Mouse (Mus musculus) liver, embryonic 16.5 days (tissue): ENCODE data around the gene Selenos. TPM values are rescaled to one million over a fixed set of nuclear protein-coding genes. Genes with fewer than 3 reads are reported as not detected.

Source experiments
- ATAC-seq: fragments of 200-750 bp; cut with Nextera tagmentation; 2 replicates; pipeline ENCODE4 v1.8.0; 2017; ENCODE audit warnings: low read depth, mild to moderate bottlenecking, moderate number of reproducible peaks, moderate library complexity
- H3K27ac ChIP-seq: fragments of 300-500 bp; sonication (generic); 2 replicates; pipeline ENCODE4 v1.5.1; 2014; ENCODE audit warnings: mild to moderate bottlenecking, low read length
- H3K27me3 ChIP-seq: fragments of 300-500 bp; sonication (generic); 2 replicates; pipeline ENCODE4 v1.6.1; 2014; ENCODE audit warnings: low read depth, low read length, mixed read lengths; ENCODE audit not compliant: control insufficient read depth, insufficient read depth
- H3K36me3 ChIP-seq: fragments of 300-500 bp; sonication (generic); 2 replicates; pipeline ENCODE4 v1.6.1; 2014; ENCODE audit warnings: mild to moderate bottlenecking; ENCODE audit not compliant: control insufficient read depth, insufficient read depth
- H3K4me1 ChIP-seq: fragments of 300-500 bp; sonication (generic); 2 replicates; pipeline ENCODE4 v1.6.1; 2014; ENCODE audit warnings: low read depth, low read length, mixed read lengths; ENCODE audit not compliant: control insufficient read depth
- H3K4me2 ChIP-seq: fragments of 300-500 bp; sonication (generic); 2 replicates; pipeline ENCODE4 v1.6.1; 2014; ENCODE audit warnings: low read depth, low read length, mixed read lengths
- H3K4me3 ChIP-seq: fragments of 300-500 bp; sonication (generic); 2 replicates; pipeline ENCODE4 v1.5.1; 2014; ENCODE audit warnings: low read depth, mild to moderate bottlenecking, low read length
- H3K9ac ChIP-seq: fragments of 300-500 bp; sonication (generic); 2 replicates; pipeline ENCODE4 v1.6.1; 2014; ENCODE audit warnings: low read depth, low read length
- H3K9me3 ChIP-seq: fragments of 300-500 bp; sonication (generic); replicated peaks from 2 replicates; pipeline ENCODE4 v1.6.1; 2016; ENCODE audit warnings: low read length; ENCODE audit not compliant: control insufficient read depth
- WGBS: fragments of 180-500 bp; shearing (Covaris S2); extraction: QIAGEN DNeasy Blood & Tissue Kit; methylation state at CpG from one replicate; pipeline ENCODE4 v1.1.7; 2014; ENCODE audit not compliant: insufficient replicate concordance; 5-methylcytosine and 5-hydroxymethylcytosine counted together
- polyA plus RNA-seq: library from polyadenylated mRNA; unstranded; fragments of >200 nt; fragmentation: Nextera tagmentation; extraction: Ambion mirVana; gene quantifications from 2 replicates; pipeline ENCODE4 v1.2.1, GENCODE M21; 2015

Gene Selenos
- polyA plus RNA-seq, 1 experiment from 2014 or later = 68.0 TPM

- Histone ChIP-seq H3K27ac (no peak overlapping the region), H3K9me3 (no peaks in the 10 kb centered on the region), H3K4me1 (peaks cover 46% of the 10 kb centered on the region), H3K4me2 (no peak overlapping the region), H3K4me3 (no peak overlapping the region), H3K27me3 (no peaks in the 10 kb centered on the region), H3K9ac (no peak overlapping the region), H3K36me3 (peaks cover 4% of the 10 kb centered on the region; the same call in 1 of the 2 replicates)
- no peak for ATAC-seq
- 29% methylated on average over 1 of the region's 1 CpGs for WGBS
Measured at GRCm38 (mm10) chr7:66120139-66120538, 40.7 kb downstream of the Selenos start.

- Histone ChIP-seq H3K4me3 (no peak overlapping the region), H3K9ac (no peak overlapping the region), H3K27ac (no peak overlapping the region; the same call in 1 of the 2 replicates), H3K4me1 (peaks cover 39% of the 10 kb centered on the region), H3K4me2 (no peak overlapping the region), H3K36me3 (peaks cover 11% of the 10 kb centered on the region), H3K27me3 (no peaks in the 10 kb centered on the region), H3K9me3 (no peaks in the 10 kb centered on the region)
- ATAC-seq = no peak
- WGBS = 30% methylated on average over 7 of the region's 7 CpGs
Measured at GRCm38 (mm10) chr7:66120702-66121396, 41.4 kb downstream of the Selenos start.

- Histone ChIP-seq H3K9ac (no peak overlapping the region), H3K27ac (no peak overlapping the region), H3K4me1 (peaks cover 16% of the 10 kb centered on the region), H3K4me2 (no peak overlapping the region), H3K9me3 (no peaks in the 10 kb centered on the region), H3K4me3 (no peak overlapping the region), H3K27me3 (no peaks in the 10 kb centered on the region), H3K36me3 (peaks cover 15% of the 10 kb centered on the region)
- ATAC-seq = no peak
- whole genome bisulfite sequencing = 73% methylated on average over 11 of the region's 11 CpGs
Measured at GRCm38 (mm10) chr7:66124551-66124968, 45.1 kb downstream of the Selenos start.

- H3K4me1 ChIP-seq = peaks cover 8% of the 10 kb centered on the region
- no peaks in the 10 kb centered on the region for H3K27me3 ChIP-seq
- no peaks in the 10 kb centered on the region for H3K9me3 ChIP-seq
- no peak overlapping the region for H3K4me3 ChIP-seq
- no peak overlapping the region for H3K9ac ChIP-seq
- H3K4me2 ChIP-seq = no peak overlapping the region
- 71% methylated on average over 14 of the region's 14 CpGs for WGBS
- peaks cover 16% of the 10 kb centered on the region for H3K36me3 ChIP-seq
- H3K27ac ChIP-seq = no peak overlapping the region
- ATAC-seq = no peak
Measured at GRCm38 (mm10) chr7:66125368-66125767, 45.9 kb downstream of the Selenos start.

GRCm38 (mm10) chr7:66127951-66128645, 48.6 kb downstream of the Selenos start:
- H3K4me3 ChIP-seq = no peak overlapping the region
- peaks cover 22% of the 10 kb centered on the region for H3K36me3 ChIP-seq
- ATAC-seq = no peak
- H3K9me3 ChIP-seq = no peaks in the 10 kb centered on the region
- no peak overlapping the region for H3K9ac ChIP-seq
- H3K27me3 ChIP-seq = no peaks in the 10 kb centered on the region
- no peak overlapping the region for H3K4me2 ChIP-seq
- no peak overlapping the region for H3K27ac ChIP-seq
- 80% methylated on average over 4 of the region's 4 CpGs for WGBS
- H3K4me1 ChIP-seq = 0 out of 2 replicates have a peak, but pooled peaks cover 2% of the 10 kb centered on the region

GRCm38 (mm10) chr7:66128857-66129256, 49.4 kb downstream of the Selenos start:
- Histone ChIP-seq H3K9me3 (no peaks in the 10 kb centered on the region), H3K4me2 (no peak overlapping the region), H3K4me1 (0 out of 2 replicates have a peak, but pooled peaks cover 2% of the 10 kb centered on the region), H3K4me3 (no peak overlapping the region), H3K27ac (no peak overlapping the region), H3K9ac (no peak overlapping the region), H3K36me3 (peaks cover 22% of the 10 kb centered on the region), H3K27me3 (no peaks in the 10 kb centered on the region)
- WGBS = 54% methylated on average over 3 of the region's 3 CpGs
- no peak for ATAC-seq

GRCm38 (mm10) chr7:66130296-66130695, 50.8 kb downstream of the Selenos start:
- no peaks in the 10 kb centered on the region for H3K27me3 ChIP-seq
- no peak overlapping the region for H3K9ac ChIP-seq
- no peak overlapping the region for H3K4me2 ChIP-seq
- H3K4me3 ChIP-seq = no peak overlapping the region
- peaks cover 16% of the 10 kb centered on the region for H3K36me3 ChIP-seq
- ATAC-seq = no peak
- H3K9me3 ChIP-seq = no peaks in the 10 kb centered on the region
- no peak overlapping the region for H3K27ac ChIP-seq
- H3K4me1 ChIP-seq = peaks cover 7% of the 10 kb centered on the region
- WGBS = 72% methylated on average over 2 of the region's 2 CpGs

GRCm38 (mm10) chr7:66131776-66132421, 52.5 kb downstream of the Selenos start:
- H3K36me3 ChIP-seq = peaks cover 9% of the 10 kb centered on the region; the same call in 1 of the 2 replicates
- WGBS = 67% methylated on average over 4 of the region's 4 CpGs

GRCm38 (mm10) chr7:66134154-66134553, 54.7 kb downstream of the Selenos start:
- H3K9ac ChIP-seq = no peak overlapping the region
- H3K36me3 ChIP-seq = peaks cover 7% of the 10 kb centered on the region; the same call in 1 of the 2 replicates
- no peaks in the 10 kb centered on the region for H3K27me3 ChIP-seq
- WGBS = 83% methylated on average over 3 of the region's 3 CpGs
- H3K27ac ChIP-seq = no peak overlapping the region
- no peak overlapping the region for H3K4me3 ChIP-seq
- peaks cover 32% of the 10 kb centered on the region for H3K4me1 ChIP-seq
- no peaks in the 10 kb centered on the region for H3K9me3 ChIP-seq
- no peak for ATAC-seq
- no peak overlapping the region for H3K4me2 ChIP-seq

More at GRCm38 (mm10) chr7:66131776-66132421, 52.5 kb downstream of the Selenos start:
- Histone ChIP-seq H3K9me3 (no peaks in the 10 kb centered on the region), H3K9ac (no peak overlapping the region), H3K4me3 (no peak overlapping the region), H3K4me2 (no peak overlapping the region), H3K27me3 (no peaks in the 10 kb centered on the region), H3K4me1 (peaks cover 23% of the 10 kb centered on the region), H3K27ac (no peak overlapping the region)
- ATAC-seq = no peak
